Mouse (Mus musculus): ENCODE measurements around the gene Yipf4.
"Not testable (repeated sequence)": the region's sequence is repeated elsewhere in the genome, so short reads cannot be mapped to it uniquely, and the experiment has no call there.

The Yipf4 gene

DNA sequence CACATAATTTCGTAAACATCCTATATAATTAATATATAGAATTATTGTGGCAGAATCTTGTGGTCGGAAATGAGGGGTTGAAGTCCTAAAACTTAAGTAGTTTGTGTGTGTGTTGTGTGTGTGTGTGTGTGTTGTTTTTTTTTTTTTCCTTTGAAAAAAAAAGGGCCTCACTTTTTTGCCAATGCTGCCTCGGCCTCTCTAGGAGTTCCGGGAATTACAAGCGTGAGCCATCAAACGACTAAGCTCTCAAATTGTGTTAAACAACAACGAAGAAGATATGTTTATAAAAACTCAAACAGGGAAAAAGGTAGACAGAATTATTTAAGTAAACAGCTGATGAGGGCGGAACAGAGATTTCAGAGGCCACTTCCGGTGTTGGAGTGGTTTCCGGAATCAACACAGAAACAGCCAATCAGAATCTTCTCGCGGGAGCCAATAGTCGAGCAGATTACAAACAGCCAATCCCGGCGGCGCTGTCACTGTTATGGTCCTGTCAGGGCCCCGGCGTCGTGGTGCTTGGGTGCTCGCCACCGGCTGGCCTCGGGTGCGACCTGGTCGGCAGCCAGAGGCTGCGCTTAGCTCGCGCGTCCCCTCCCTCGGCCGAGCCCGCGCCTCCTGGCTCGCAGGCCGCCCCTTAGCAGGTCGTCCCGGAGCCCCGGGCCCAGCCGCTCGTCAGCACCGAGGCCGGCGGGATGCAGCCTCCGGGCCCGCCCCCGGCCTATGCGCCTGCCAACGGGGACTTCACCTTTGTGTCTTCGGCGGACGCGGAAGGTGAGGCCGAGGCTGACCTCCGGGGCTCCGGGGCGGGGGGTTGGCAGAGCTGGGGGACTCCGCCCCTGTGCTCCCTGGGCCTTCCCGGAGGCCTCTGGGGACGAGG is at the start of gene Yipf4:
Gene Yipf4, plus strand, starts transcription at position 470 of the 877 bp plus-strand sequence.
- DNase-seq (ENCODE audit: low read depth, low spot score): peak; percentile 96

DNA sequence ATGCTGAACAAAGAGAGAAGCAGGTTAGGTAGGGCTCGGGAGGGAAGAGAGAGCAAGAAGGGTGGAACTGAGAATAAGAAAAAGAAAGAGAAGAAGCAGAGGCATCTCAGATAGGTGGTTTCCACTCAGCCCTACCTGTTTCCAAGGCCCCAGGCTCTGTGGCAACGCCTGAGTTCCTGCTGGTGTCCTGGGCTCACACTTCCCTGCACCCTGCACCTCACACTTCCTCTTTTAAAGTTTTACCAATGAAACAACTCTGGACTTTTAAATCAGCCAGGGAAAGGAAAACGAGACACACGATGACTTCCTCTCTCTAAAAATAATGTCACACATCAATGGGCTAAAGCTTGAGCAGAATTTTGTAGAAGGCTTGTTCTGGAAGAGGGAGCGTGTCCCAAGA is 48.8 kb upstream of the Yipf4 start:
- DNase-seq (ENCODE audit: low read depth, low spot score): no peak

DNA sequence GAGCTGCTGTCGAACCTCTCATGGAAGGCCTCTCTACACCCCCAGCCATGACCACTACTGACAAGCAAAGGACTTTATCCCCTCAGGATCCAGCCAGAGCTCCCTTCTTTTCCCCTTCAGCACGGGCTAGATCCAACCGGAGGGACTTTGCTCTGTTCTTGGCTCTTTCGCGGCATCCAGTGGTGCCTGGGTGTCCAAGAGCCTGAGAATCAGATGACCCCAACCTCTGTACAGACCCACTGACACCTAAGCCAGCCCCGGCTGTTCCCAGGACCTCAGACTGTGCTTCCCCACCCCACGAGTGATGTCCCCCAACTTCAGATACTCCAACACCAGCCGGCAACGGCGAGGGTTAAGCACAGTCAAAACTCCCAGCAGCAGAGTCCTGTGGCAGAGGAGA is 39.5 kb upstream of the Yipf4 start:
- DNase-seq (ENCODE audit: low read depth, low spot score): no peak

DNA sequence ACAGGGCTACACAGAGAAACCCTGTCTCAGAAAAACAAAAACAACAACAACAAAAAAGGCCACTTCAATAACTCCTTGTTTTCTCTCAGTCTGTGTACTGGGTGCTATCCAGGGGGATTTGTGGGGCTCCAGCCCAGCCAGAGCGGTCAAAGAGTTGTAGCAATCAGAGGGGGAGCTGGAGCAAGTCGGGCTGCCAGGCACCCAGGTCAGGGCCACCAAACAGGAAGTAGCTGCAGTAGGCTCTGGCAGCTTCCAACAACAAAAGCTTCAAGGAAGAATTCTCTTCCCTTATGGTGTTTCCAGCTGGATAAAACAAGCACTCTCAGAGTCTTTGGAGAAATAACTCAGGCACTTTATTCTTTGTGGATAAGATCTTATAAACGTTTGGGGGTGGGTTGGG is 35.4 kb upstream of the Yipf4 start:
- DNase-seq (ENCODE audit: low read depth, low spot score): no peak

DNA sequence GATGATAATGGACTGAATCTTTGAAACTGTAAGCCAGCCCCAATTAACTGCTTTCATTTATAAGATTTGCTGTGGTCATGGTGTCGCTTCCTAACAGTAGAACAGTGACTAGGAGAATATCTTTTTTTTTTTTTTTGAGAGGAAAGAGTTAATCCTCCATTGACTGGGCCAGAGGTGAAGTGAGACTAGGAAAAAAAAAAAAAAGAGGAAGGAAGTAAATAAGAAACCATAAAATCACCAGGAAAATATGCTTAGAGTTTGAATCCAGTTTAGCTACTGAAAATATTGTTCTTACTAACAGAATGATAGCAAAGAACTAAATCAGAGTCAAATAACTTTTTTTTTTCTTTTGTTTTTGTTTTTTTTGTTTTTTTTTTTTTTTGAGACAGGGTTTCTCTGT is 34.6 kb upstream of the Yipf4 start:
- DNase-seq (ENCODE audit: low read depth, low spot score): no peak

DNA sequence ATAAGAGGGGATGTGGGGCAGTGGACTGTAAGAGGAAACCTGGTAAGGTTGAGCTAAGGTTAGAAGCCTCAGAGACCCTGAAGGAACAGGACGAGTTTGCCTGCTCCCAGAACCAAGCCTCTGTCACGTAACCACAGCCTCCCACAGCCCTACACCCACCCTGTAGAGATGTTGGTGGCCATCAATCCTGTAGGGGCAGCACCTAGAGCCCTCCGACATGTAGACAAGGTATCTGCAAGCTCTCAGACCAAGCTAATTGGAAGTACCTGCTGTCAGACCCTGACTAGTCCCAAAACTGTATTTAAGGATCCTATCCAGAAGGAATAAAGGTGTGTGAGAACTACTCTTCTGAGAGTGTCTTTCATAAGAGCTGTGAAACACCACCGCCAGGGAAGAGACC is 33.9 kb upstream of the Yipf4 start:
- no peak for DNase-seq (ENCODE audit: low read depth, low spot score)

DNA sequence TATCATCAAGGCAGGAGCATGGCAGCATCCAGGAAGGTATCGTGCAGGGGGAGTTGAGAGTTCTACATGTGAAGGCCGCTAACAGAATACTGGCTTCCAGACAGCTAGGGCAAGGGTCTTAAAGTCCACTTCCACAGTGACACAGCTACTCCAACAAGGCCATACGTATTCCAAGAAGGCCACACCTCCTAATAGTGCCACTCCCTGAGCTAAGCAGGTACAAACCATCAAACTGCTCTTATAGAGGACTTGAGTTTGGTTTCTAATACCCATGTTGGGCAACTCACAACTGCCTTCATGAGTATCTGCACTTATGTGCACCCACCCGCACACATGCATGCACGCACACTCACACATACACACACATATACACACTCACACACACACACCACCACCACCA is 32.5 kb upstream of the Yipf4 start:
- no peak for DNase-seq (ENCODE audit: low read depth, low spot score)

DNA sequence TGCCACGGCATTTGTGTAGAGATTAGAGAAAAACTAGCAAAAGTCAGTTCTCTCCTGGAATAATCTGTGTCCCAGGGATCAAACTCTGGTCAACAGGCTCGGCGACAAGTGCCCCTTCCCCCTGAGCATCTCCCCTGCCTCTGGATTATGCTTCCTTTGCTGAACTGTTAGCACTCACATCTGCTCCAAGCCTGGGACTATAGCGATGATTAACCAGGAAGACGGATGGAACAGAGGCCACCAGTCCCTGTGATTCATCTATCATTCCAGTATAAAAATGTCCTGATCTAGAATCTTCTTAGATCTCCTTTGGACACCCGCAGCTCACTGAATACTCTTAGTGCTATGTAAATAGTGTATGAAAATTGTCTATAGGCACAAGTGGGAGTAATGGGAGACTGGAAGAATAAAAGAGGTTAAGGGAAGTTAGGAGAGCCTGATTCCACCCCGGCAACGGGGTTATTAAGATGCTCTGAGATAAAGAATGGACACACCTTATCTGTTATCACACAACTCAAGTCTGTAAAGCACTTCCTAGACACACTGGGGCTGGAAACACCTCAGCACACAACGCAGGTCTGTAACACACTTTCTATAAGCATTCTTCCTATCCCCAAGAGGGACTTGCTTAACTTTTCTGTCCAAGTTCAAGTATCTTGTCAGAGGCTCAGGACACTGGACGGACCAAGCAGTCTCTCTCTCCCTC is 31.2 kb upstream of the Yipf4 start:
- DNase-seq (ENCODE audit: low read depth, low spot score): no peak

DNA sequence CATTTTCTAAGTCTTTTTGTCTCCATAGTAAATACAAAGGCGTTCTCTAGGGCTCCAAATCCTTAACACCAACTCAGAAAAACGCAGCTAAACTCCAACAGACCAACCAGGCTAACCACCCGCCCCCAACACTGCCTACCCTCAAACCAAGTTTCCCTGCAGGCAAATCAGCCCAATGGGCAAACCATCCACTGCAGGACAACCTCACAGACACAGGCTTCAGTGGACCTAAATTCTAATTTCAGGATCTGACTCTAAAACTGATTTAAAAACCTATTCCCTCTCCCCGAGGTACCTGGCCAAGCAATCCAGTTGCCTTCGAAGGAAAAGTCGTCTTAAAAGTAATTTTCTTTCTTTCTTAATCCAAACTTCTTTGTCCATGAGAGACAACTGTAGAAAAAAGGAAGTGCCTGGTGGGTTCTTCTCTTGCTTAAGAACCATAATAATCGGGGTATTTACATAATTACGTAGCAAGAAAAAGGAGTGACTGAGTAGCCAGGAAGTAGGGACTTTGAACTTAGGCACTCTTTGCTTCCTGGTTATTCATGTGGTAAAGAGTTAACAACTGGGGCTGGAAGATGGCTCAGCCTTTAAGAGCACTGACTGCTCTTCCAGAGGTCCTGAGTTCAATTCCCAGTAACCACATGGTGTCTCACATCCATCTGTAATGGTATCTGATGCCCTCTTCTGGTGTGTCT is 30.4 kb upstream of the Yipf4 start, which contains the start of gene Nlrc4:
Gene Nlrc4, minus strand, starts transcription at position 432 of the 698 bp plus-strand sequence.
- peak; percentile 15 for DNase-seq (ENCODE audit: low read depth, low spot score)

DNA sequence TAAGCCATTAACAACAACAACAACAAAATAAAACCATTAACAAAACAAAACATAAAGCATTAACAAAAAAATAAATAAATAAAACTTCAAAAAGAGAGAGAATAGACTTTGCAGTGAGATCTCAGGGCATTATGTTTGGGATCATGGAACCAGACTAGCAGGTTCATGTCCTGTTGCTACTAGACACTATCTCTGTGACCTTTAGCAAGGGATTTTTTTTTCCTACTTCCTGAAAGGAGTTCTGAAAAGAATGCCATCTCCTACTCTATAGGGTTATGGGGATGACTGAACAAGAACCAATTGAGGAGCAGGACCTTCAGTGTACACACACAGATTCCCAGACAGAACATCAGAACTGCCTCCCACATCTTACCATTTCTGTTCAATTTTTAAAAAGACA is 25.8 kb upstream of the Yipf4 start:
- DNase-seq (ENCODE audit: low read depth, low spot score): no peak

DNA sequence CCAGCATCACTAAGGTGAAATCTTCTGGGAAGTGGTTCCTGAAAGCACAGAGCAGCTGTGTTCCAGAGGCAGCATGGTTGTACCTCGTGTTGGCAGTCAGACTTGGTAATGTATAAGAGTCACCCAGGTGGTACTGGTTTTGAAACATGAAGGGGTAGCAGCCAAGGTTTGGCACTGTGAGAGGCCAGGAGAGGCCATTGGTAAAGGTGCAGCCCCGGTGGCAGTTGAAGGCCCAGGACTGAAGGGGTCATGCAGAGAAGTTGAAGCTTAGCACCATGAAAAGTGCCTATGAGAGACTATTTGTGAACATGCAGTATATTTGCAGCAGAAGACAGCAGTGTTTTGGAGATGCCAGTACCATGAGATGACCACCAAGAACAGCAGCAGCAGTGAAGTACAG is 21.3 kb upstream of the Yipf4 start:
- not testable (repeated sequence) for DNase-seq (ENCODE audit: low read depth, low spot score)

DNA sequence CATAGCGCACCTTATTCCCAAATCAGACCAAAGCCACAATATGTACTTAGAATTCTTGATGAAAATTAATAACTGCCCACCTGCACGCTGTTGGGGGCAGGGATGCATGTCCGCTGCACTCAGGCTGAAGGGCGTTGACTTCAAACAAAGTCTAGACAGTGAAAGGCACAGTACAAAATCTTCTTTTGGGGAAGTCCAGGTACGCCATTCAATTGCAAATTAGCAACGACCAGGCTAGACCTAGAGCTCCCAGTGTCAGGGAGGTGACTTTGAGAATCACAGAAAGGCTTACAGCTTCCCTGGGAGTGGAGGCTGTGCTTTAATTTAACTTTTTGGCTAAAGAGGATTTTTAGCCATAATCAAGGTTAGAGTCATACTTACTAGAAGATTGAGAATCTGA is 19.2 kb upstream of the Yipf4 start:
- not testable (repeated sequence) for DNase-seq (ENCODE audit: low read depth, low spot score)

DNA sequence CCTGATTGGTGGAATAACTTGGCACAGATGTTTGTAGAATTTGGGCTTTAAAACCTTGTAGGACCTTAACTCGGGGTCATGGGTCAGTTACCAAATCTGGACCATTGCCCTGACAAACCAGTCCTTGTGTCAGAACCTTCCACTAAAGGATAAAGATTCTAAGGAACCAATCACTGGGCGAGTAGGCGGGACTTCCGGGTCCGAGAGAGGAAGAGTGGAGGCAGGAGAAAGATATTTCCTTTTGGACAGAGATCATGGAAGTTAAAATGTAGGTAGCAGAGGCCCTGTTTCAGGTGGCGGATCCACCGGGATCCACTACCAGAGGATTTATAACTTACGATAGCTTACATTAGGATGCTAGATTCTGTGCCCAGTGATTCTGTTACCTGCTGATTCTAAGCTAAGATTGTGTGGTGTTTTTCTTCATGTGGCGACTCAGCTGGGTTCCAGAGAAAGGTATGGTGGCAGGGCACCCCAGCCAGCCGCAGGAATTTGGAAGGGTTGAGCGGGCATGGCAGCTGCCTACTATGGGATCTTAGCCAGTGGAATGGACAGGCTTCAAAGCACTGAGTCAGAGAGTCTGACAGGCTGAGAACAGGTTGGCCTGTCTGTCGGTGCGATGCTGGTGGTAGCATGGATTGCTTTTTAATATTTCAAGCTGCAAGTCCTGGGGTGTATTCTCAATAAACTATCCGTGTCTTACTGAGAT is 8.8 kb upstream of the Yipf4 start:
- DNase-seq (ENCODE audit: low read depth, low spot score): no peak

DNA sequence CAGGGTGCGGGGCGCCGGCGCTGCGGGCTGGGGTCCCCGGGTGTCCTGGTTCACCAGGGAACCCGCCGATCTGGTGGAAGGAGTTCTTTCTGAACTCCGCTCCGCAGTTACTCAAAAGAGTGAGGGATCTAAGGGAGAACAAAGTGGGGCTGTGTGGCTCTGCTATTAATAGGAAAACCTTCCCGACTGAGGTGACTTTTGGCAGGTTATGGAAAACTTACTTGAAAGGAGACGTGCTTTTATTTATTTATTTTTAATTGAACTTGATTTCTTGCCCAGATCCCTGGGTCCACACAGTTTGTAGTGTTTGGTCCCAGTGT is 568 bp downstream of the Yipf4 start:
- no peak for DNase-seq (ENCODE audit: low read depth, low spot score)

DNA sequence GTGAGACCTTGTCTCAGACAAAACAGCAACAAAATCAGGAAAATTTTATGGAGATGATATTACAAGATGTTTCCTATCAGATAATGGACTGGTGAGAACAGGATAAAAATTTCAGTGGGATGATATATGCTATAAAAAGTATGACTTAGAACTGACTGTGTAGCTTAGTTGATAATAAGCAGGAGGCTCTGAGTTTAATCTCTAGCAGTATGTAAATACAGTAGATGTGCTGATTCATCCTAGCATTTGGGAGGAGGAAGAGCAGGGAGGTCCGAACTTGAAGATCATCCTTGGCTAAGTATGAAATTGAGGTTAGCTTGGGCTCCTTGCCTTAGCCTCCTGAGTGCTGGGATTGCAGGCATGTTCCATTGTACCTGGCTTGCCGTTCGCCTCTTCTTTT is 2.3 kb downstream of the Yipf4 start:
- DNase-seq (ENCODE audit: low read depth, low spot score): no peak

DNA sequence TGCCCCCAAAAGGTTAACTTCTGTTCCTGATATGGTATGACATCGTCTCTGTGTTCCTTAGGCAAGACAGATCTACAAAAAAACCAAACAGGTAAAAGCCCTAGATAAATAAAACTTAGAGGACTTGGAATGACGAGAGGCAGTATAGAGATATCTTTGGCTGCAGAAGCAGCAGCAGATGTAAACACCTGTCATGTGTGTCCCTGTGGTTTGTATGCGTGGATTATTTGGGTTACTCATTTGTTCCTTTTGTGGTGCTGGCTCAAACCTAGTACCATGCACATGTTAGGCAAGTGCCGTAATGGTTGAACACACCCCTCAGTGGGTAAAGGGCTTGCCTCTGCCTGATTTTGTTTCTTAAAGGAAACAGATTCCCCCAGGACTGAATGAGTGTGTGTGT is 10.9 kb downstream of the Yipf4 start:
- no peak for DNase-seq (ENCODE audit: low read depth, low spot score)

DNA sequence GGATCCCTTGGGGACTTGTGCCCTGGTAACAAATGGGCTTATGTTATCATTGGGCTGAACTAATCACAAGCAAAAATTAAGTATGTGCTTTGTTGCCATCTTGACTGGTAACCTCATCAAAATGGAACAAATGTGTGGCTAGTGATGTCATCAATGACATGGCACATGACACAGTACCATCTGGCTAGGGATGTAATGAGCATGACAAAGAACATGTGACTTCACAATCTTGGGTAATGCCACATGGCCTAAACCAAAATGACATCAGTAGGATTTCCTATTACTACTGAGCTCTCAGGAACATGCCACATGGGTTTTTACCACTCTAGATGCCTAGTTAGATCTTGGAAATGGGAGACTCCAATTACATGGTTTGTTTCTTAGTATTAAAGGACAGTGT is 11.8 kb downstream of the Yipf4 start:
- DNase-seq (ENCODE audit: low read depth, low spot score): peak; percentile 21

DNA sequence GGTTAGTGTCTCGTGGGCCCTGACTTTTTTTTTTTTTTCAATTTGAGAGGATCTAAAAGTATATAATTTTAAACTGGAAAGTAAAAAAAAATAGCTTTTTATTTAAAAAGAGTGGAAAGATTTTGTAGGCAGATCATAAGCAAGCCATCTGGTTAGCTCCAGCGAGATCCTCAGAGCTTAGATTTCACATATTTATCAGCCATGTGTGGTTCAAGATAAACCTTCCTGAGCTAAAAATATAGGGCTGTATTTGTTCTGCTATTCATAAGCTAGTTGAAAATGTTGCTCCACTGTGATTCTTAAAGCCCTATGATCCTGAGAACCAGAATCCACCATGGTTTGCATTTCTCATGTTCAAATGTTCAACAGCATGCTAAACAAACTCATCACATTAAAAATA is 18.6 kb downstream of the Yipf4 start:
- no peak for DNase-seq (ENCODE audit: low read depth, low spot score)

DNA sequence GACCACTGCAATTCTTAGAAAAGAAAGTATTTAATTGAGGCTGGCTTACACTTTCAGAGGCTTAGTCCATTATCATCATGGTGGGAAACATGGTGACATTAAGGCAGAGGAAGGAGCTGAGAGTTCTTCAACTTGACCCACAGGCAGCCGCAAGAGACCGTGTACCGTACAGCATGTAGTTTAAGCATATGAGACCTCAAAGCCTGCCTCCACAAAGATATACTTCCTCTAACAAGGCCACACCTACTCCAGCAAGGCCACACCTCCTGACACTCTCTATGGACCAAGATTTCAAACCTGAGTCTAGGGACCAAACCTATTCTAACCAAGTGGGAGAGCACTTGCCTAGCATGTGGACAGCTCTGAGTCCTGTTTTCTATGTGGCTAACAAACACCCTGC is 19.3 kb downstream of the Yipf4 start:
- no peak for DNase-seq (ENCODE audit: low read depth, low spot score)

DNA sequence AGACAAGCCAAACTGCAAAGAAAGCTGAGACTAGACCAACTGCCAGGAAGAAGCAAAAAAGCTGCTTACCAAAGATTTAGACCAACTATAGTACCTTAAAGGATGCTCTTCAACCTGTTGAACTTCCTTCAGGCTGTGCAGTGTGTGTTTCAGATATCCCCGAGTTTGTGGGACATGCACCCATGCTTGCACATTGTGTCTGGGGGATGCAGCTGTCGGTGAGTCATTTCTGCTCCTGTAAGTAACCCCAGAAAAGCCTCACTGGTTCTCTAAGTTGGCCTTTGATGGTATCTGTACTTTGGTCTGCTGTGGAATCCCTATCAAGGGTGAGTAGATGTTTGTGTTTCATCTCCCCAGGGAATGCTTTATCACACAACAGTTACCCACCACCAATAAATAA is 23.0 kb downstream of the Yipf4 start:
- no peak for DNase-seq (ENCODE audit: low read depth, low spot score)

DNA sequence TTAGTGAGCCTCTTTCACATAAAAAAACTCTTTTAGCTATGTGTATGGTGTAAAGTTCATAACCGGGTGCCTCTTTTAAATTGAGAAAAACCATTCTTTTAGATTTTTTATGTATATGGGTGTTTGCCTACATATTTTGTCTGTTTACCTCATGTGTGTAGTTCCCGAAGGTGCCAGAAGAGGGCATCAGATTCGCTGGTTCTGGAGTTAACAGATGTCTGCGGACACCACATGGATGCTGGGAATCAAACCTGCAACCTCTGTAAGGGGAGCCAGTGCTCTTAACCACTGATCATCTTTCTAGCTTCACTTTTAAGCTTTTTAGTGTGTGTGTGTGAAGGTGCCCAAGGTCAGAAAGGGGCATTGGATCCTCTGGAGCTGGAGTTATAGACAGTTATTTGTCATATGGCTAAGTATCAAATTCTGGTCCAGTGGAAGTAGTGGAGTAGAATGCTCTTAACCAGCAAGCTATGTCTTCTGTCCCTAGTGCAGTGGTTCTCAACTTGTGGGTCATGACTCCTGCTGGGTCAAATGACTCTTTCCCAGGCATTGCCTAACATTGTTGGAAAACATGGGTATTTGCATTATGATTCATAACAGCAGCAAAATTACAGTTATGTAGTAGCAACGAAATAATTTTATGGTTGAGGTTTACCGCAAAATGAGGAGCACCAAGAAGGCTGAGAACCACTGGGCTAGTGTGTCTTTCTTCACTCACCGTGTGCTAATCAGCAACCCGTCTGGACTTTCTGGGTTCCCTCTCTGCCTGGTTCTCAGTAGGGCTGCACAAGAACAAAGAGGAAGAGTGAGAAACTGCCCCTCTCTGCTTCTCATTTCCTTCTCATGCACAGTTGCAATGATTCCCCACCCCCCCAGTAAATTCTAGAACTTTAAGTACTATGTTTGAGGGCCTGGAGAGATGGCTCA is 33.8 kb downstream of the Yipf4 start:
- peak; percentile 29 for DNase-seq (ENCODE audit: low read depth, low spot score)

Measured in CD4-positive, CD25-positive, alpha-beta regulatory T cell, adult 2 months (primary cell).